Mouse (Mus musculus) ovary, postnatal 14 days (tissue): ENCODE measurements around the gene Acmsd.
"Not testable (repeated sequence)": the region's sequence is repeated elsewhere in the genome, so short reads cannot be mapped to it uniquely, and the experiment has no call there.

Source experiments
- DNase-seq: peaks from one replicate; pipeline ENCODE4 v3.0.0; 2022; ENCODE audit warnings: low spot score

Gene Acmsd

DNA sequence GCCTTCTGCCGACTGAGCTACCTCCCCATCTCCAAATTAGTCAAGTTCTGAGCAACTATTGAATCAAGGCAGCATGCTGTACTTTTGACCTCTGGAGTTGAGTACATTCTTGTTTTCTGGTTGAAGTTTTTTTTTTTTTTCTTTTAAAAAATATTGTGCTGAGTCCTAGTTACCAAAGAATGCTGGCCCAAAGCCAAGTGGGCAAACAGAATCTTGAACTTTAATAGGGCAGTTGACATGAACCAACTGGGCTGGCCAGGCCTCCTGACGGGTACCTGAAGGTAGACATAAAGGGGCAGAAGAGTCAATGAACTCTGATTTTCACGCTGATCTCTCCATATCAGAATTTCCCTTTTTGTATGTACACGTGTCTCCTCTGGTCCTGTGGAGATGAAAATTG, at the start of gene Acmsd:
Gene Acmsd (plus strand): TSS at position 318 of the 400 bp plus-strand sequence.
- DNase-seq = no peak

DNA sequence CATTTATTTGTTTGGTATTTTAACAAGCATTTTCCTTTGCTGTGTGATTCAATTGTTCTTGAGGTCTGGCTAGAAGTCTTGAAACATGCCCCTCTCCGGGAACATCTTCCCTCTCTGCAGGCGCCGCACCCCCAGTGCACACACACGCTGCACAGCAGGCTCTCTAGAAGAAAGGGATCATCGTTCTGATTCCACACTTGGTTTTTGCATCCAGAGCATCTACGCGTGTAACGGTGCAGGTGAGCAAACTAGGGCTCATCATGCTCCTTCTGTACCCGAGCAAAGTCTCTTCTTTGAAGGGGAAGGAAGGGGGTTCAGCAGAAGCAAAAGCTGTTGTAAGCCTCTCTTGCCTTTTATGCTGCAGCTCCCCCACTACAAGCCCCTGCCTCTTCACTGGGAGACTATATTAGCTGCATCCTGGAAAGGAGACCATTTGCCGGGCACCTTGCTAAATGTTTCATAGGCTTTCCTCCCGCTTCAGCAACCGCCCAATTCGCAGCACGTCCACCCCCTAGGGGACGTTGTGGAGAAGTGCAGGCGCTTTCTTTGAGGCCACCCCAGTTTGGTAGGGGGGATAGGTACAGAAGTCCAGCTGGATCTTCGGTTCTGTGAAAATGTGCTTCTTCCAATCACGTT, 49.6 kb upstream of the Acmsd start, which contains the start of gene Tmem163:
Gene Tmem163 (minus strand): TSS at position 51 of the 636 bp plus-strand sequence.
- DNase-seq = peak; percentile 23

DNA sequence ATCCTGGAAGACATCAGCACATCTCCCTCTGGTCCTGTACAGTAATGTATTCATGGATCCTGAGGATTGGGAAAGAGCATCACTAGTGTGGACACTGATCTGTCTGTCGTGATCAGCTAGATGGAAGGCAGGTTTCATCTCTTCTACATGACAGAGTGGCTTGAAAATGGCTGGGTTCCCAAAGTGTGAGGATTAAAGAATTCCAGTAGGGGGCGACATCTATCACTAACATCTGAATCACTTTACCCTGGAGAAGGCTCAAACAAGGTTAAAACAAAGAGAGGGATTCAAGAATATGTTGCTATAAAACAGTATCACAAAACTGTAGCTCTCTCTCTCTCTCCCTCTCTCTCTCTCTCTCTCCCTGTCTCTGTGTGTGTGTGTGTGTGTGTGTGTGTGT, 32.7 kb upstream of the Acmsd start:
- DNase-seq = no peak

DNA sequence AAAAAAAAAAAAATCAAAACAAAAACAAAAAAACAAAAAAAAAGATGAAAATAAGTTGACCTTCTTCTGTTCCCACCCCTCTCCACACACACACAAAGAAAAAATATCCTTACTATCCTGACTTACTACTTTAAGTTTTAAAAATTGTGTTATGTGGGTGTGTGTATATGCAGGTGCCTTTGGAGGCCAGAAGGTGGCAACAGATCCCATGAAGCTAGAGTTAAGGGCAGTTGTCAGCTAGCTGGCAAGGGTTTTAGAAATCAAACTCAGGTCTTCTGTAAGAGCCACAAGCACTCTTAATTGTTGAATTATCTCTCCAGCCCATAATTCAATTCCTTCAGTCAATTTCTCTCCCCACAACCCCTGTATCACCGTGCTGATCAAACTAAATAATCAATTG, 27.0 kb upstream of the Acmsd start:
- DNase-seq = no peak

DNA sequence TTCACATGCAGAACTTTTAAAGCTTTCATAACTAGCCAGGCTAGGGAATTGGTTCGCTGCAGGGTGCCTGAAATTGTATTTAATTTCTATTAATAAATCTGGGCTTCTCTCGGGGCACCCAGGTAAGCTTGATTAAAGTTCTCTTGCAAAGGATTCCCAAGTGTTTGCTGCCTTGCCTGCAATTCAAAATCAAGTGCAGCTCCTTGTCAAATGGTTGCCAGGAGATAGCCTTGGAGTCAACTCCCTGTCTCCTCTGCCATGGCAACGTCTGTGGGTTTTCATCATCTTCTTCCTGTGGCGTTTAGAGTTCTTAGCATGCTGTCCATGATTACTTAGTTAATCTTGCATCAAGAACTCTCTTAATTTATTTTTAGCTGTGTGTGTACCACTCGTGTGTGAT, 22.9 kb upstream of the Acmsd start:
- DNase-seq = no peak

DNA sequence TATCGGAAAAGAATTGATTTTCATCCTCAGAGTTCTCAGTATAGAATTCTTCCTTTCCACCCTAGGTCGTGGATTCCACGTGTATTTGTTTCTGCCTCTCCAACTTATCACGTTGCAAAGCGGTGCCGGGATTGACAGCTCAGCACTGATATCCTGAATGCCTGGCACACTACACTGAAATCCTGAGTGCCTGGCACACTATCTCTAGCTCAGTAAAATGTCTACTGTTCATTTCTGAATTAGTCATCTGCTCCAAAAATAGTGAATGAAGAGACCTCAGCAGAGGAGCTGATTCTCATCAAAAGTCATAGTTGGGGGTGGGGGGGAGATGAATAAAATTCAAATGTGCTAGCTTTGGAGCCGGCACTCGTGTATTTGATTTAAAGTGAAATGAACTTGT, 12.8 kb upstream of the Acmsd start:
- DNase-seq = no peak

DNA sequence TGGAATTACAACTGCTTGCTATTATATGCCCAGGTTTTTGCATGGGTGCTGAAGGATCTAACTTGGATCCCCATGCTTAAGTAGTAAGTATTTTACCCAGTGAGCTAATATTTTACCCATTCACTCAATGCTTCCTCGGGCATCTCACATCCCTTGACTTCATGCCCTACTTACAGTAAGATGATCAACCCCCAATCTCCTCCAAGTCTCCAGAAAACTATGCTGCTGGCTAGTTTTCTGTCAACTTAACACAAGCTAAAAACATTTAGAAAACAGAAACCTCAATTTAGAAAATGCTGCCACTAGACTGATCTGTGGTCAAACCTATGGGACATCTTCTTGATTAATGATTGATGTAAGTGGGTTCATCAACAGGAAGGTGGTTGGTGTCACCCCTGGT, 10.9 kb upstream of the Acmsd start:
- no peak for DNase-seq

DNA sequence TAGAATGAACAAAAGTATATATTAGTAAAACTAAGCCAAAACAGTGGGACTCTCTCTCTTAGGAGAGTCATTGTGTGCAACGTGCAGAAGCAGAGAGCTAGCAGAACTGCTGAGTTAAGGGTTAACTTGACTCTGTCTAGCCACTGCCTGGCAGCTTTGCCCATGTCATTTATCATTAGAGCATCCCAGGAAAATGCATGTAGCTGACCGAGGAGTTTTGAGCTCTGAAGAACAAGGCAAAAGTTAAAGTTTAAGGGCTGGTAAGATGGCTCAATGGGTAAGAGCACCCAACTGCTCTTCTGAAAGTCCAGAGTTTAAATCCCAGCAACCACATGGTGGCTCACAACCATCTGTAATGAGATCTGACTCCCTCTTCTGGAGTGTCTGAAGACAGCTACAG, 5.6 kb upstream of the Acmsd start:
- DNase-seq = no peak

DNA sequence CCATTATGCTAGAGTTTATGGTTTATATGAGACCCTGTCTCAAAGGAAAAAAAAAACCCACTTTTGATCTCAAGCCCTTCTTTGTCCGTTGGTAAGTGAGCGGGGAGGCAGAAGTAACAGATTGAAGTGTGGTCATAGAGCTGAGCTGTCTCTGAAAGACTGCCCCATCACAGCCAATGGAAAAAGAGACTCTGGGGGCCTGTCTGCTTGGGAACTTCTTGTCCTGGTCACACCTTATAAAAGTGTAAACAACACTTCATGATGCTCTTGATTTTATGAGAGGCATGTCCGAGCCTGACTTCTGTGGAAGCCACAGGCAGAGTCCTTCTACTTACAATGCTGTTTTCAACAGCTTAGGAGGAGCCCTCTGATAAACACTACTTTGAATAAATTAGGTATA, 1.9 kb downstream of the Acmsd start:
- no peak for DNase-seq

DNA sequence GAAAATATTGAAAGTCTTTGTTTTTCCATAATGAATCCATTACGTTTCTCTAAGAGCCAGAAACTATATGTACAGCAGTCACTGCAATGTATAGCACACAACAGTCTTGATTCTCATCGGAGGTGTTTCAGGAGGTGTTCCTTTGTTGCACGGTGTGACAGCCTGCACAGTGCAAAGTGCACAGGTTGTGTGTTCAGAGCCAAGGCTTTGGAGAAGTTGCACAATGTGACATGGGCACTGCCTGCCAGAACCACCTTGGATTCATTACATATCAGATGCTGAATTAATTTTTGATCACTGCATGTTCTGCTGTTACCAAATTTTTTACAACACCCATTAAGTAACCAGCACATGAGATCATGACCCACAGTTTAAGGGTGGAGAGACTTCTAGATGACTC, 3.2 kb downstream of the Acmsd start:
- DNase-seq = no peak

DNA sequence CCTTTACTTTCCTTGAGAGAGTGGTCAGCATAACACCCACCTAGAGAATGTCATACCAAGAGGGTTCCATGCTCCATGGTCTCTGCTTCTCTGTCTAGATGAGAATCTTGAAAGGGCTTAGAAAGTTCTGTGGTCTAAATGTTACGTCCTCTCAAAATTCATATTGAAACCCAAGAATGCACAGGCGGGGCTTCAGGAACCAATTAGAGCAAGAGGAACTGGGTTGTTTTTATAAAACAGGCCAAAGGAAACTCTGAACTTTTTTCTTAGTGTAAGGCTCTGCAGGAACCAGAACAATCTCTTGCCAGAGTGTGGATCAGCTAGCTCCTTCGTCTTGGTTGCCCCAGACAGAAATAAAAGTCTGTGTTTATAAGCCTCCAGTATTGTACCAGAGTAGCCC, 3.6 kb downstream of the Acmsd start:
- DNase-seq = no peak

DNA sequence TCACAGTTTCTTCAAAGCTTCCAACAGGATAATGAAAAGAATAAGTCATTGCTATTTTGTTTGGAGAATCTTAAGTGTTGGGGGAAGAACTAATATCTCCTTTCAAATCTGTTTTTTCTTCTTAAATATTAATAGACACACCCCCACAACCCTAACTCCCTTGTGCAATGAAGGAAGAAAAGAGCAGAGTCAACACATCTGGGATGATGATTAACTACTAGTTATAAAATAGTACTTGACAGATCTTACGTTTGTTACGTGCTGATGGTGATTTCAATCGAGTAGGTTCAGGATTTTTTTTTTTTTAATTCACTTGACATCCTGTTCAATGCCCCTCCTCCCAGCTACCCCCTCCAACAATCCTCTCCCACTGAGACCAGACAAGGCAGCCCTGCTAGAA, 6.1 kb downstream of the Acmsd start:
- no peak for DNase-seq

DNA sequence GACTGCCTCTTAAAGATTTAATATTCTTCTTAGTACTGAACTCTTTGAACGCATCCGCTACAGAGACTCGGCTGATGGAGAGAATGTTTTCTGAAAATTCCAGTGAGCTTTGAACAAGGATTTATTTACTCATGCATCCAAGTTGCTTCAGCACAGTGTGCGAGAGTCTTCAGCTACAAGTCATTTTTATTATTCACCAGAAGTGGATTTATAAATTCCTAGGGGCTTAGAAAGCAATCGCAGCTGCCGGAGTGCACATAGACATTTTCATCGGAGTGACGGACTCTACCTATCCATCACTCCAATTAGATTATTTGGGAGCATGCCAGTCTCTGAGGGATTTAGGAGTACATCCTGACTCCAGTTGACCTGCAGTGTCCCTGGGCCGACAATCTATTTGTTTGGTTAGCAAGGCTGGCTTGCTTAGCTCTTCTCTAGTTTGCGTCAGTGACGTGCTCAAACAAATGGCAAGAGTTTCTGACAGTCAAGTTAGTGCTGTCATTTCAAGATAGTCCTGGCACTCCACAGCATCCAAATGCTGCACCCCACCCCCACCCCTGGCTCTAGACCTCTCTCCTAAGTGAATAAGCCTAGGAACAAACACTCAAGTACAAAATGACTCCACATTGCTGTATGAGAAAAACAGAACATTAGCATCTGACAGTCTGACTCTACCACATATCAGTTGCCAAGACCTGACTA, 21.3 kb downstream of the Acmsd start:
- no peak for DNase-seq

DNA sequence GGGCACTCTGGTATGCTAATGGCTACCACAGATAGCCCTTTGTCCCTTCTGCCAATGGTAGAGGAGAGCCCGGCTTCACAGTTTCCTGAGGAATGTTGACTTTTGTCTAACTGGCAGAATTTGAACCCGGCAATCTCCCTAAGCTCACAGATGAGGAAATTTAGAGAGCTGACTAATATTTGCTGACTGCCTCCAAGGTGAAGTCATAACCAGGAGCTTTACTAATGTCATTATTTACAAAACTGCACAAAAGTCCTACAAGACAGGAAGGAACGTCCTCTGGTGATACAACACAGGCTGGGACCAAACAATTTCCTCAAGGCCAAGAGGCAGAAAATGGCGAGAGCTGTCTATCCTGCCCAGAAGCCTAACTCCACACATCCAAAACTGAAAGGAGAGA, 26.6 kb downstream of the Acmsd start:
- no peak for DNase-seq

DNA sequence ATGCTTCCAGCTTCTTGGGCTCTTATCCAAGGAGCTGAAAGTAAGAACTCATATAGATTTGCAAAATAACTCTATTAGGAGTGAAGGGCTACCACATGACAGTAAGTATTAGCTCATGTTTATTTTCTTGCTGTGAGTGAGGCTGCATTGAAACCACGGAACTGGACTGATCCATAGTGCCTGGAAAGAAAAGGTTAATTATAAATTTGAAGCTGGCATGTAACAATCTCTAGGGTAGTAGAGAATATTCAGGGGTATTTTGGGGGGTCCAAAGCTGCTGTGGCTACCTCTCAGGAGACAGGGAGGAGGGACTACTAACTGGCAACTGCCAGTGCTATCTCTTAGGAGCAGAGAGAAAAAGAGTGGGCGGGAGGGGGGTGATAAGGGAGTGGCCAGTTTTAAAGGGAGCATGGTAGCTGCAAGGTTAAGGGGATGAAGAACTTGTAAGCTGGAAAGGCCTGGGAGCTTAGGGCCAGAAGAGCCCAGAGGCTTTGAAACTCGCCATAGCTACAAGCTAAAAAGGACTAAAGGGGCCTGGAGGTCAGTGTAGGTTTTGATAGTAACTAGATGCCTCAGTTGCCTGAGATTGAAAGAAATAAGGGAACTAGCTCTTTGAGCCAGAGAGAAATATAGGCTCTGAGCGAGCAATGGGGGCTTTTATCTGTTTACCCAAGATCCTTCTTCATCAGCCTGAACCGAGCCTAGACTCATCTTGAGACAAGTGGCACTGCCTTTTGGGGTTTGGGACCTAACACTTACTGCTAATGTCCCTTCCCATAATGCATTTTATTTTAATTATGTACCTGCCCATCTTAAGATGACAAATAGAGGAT, 27.3 kb downstream of the Acmsd start:
- DNase-seq = no peak

DNA sequence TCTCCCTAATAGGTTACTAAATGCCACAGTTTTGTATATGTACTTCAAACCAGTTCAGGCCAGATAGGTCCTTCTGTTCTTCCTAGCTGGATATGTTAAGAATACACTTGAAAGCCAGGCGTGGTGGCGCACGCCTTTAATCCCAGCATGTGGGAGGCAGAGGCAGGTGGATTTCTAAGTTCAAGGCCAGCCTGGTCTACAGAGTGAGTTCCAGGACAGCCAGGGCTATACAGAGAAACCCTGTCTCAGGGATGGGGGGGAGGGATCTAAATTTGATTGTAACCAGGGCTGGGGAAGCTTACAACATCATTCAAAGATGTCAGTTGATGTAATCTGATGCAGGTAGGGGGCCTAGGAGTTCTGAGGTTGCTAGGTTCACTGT, 27.9 kb downstream of the Acmsd start:
- DNase-seq = not testable (repeated sequence)

DNA sequence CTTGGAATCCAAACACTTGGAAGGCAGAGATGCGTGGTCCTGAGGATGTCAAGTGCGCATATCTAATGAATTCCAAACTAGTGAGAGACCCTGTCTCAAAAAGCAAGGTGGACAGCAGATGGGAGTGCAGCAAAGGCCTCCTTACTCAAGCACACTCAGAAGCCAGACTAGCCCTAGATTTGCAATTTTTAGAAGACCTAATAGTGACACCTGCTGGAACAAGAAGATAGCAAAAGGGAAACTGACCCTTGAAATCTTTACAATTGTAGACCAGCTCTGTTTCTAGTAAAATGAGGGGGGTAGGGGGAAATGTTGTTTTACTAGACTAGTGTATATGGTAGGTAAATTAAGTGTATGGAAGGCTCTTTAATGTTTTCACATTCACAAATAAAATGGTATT, 36.3 kb downstream of the Acmsd start:
- DNase-seq = no peak

DNA sequence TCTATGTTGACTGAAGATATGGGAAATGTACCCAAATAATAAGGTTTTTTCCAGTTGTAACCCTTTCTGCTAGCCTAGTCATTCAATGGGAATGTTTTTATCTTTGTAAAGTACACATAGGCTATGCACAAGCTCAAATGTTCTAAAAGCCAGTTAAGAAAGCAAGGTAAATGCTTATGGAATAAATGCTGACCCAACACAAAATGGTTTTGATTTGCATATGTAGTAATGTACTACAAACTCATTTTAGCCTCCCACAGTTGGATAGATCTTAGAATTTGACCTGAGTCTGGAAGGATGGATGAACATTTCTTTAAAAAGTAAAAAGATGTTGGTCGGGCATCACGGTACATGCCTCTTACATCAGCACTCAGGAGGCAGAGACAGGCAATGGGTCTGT, 37.5 kb downstream of the Acmsd start:
- no peak for DNase-seq

DNA sequence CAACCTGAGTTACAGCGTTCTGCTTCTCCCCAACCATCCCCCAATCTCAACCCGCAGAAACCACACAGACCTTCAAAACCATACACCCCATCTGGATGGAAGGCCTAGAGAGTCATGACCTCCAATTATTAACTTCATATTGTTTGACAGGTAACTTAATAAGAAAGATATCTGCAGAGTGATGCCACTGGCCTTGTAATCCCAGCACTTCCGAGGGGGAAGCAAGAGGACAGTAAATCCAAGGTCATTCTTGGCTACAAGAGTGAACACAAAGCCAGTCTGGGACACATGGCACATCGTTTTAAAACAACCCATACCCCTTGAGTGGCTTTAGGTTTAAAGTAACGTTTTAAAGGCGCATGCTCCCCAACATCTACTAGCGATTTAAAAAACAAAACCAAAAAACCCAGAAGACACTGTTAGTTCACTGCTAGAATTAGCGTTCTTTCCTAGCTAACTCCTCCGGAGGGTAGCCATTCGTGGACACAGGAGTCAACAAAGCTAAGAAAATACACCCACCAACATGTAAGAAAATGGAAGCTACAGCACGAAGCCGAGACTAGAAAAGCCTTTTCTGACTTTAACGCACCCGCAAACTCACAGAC, 44.1 kb downstream of the Acmsd start:
- no peak for DNase-seq

DNA sequence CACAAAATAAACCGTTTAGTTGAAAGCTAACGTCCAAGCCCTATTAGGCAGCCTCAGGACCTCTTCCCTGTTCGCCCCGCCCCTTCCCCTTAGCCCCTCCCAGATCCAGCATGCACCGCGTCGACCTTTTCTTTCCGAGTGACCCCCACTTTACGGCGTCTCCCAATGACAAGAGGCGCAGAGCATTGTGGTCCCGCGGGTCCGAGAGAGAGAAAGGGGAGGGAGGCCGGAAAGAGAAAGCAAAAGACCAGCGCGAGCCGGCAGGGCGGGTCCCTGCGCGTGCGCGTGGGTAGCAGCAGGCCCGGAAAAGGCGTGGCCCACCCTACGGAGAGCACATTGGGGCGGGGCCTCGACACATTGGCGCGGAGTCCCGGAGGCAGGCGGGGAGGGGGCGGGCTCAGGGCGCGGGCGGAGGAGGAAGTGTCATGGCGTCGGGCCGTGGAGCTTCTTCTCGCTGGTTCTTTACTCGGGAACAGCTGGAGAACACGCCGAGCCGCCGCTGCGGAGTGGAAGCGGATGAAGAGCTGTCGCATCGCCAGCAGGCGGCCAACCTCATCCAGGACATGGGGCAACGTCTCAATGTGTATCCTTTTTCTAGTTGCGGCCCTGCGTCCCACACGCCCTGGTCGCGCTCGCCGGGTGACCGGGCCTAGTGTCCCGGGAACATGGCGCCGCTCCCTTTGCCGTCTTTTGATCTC, 44.7 kb downstream of the Acmsd start, which contains the start of gene Ccnt2:
Gene Ccnt2 (plus strand): TSS at position 362 of the 698 bp plus-strand sequence.
- peak; percentile 96 for DNase-seq

DNA sequence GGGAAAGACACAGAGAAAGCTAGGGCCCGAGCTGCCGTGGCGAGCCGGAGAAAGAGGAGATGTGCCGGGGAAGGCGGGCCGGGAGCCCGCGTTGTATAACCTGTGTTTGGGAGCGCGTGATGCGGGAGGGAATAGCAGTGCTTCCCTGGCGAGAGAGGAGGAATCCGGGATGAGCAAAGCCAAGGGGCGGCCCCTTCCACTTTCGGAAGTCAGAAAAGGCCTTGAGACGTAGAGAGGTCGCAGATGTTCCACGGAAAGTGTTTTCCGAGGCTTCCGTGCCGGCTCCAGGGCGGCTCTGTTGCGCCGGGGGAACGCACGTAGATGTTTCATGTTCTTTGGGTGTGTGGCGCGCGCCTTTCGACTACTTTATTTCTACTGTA, 45.3 kb downstream of the Acmsd start:
- DNase-seq = no peak

DNA sequence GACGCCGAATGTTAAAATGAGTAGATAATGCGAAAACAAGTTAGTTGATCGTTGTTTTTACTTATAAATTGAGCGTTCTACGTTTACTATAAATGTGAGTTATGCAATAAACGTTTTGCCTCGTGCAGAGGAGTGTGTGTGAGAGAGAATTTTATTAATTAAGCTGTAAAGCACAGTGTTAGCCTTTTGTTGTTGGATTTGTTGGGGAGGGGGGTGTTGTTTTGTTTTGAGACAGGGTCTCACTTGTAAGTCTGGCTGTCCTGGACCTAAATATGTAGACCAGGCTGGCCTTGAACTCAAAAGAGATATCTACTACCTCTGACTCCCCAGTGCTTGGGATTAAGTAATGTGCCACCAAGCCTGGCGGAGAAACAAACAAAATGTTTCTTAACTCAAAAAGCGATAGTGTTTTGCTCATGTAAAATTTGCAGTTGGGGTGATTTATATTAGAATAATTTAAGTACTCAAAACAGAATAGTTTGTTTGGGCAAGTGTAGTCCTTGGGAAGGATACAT, 46.0 kb downstream of the Acmsd start:
- no peak for DNase-seq
